Mouse (Mus musculus) CH12.LX (cell line): ENCODE measurements around the gene Sytl1. TPM values are rescaled to one million over a fixed set of nuclear protein-coding genes. Genes with fewer than 3 reads are reported as not detected.

Source experiments
- DNase-seq: peaks from one replicate; pipeline ENCODE4 v3.0.0-alpha.2; 2013; ENCODE audit errors: extremely low read depth
- H3K27ac ChIP-seq: 2 replicates; pipeline ENCODE4 v1.5.1; 2012; ENCODE audit warnings: low read depth, mild to moderate bottlenecking, control low read depth, moderate library complexity; ENCODE audit not compliant: insufficient read depth
- H3K27me3 ChIP-seq: replicated peaks from 2 replicates; pipeline ENCODE3; 2012; ENCODE audit warnings: inconsistent platforms
- H3K36me3 ChIP-seq, 2 experiments: replicated peaks in 1 of 2; 2 replicates each; pipeline versions ENCODE3 to v1.6.1; 2012; ENCODE audit warnings: inconsistent platforms in 1 of 2, low read length in 1 of 2, mild to moderate bottlenecking in 1 of 2, mixed read lengths in 1 of 2, moderate library complexity in 1 of 2; ENCODE audit not compliant: control insufficient read depth in 1 of 2, insufficient read depth in 1 of 2
- H3K4me1 ChIP-seq, 2 experiments: 2 replicates each; pipeline ENCODE4 v1.6.1; 2012; ENCODE audit warnings: inconsistent platforms in 1 of 2, moderate library complexity in 1 of 2; ENCODE audit not compliant: insufficient read depth in 2 of 2, control insufficient read depth in 1 of 2
- H3K4me2 ChIP-seq: 2 replicates; pipeline ENCODE4 v1.6.1; 2012; ENCODE audit warnings: low read depth, mild to moderate bottlenecking, control low read depth; ENCODE audit not compliant: poor library complexity, insufficient read depth, severe bottlenecking
- H3K4me3 ChIP-seq, 3 experiments: fragments of 150-350 bp in 1 of 3; sonication (generic) in 1 of 3; replicated peaks in 1 of 3; 2 replicates each; pipeline versions ENCODE3 to v1.5.1; 2011 to 2012; ENCODE audit warnings: low read depth in 2 of 3, low read length in 2 of 3, mild to moderate bottlenecking in 2 of 3, moderate library complexity in 2 of 3, control low read depth in 1 of 3, improper control_type of control experiment in 1 of 3, inconsistent platforms in 1 of 3, mixed read lengths in 1 of 3; ENCODE audit not compliant: poor library complexity in 1 of 3
- H3K79me2 ChIP-seq: replicated peaks from 2 replicates; pipeline ENCODE4 v1.6.1; 2012; ENCODE audit warnings: mild to moderate bottlenecking, moderate library complexity; ENCODE audit not compliant: control insufficient read depth, poor library complexity, insufficient read depth, severe bottlenecking; ENCODE audit errors: extremely low read depth
- H3K9ac ChIP-seq: 2 replicates; pipeline ENCODE4 v1.6.1; 2012; ENCODE audit warnings: low read depth, mild to moderate bottlenecking, control low read depth, moderate library complexity; ENCODE audit not compliant: insufficient read depth
- H3K9me3 ChIP-seq: replicated peaks from 2 replicates; pipeline ENCODE3; 2012; ENCODE audit warnings: low read length, inconsistent platforms, mixed read lengths
- BHLHE40 ChIP-seq: IDR thresholded peaks from 2 replicates; pipeline ENCODE4 v1.6.1; 2011; ENCODE audit warnings: mild to moderate bottlenecking, low read depth, low read length, improper control_type of control experiment
- CHD1 ChIP-seq: IDR thresholded peaks from 2 replicates; pipeline ENCODE4 v1.6.1; 2012; ENCODE audit warnings: low read depth, low read length, improper control_type of control experiment, inconsistent platforms
- CHD2 ChIP-seq: IDR thresholded peaks from 2 replicates; pipeline ENCODE4 v1.6.1; 2011; ENCODE audit warnings: low read length, improper control_type of control experiment
- ELF1 ChIP-seq: IDR thresholded peaks from 2 replicates; pipeline ENCODE4 v1.6.1; 2014; ENCODE audit warnings: low read depth, mild to moderate bottlenecking, inconsistent platforms, low read length, improper control_type of control experiment
- HCFC1 ChIP-seq: IDR thresholded peaks from 2 replicates; pipeline ENCODE4 v1.6.1; 2012; ENCODE audit warnings: low read depth, mild to moderate bottlenecking, inconsistent platforms, low read length, improper control_type of control experiment
- JUN ChIP-seq: IDR thresholded peaks from 2 replicates; pipeline ENCODE4 v1.6.1; 2011; ENCODE audit warnings: low read depth, mild to moderate bottlenecking, low read length, improper control_type of control experiment, moderate library complexity; ENCODE audit not compliant: insufficient read depth
- JUND ChIP-seq: conservative IDR thresholded peaks from 2 replicates; pipeline ENCODE4 v1.6.1; 2011; ENCODE audit warnings: low read depth, low read length, improper control_type of control experiment
- MAX ChIP-seq: IDR thresholded peaks from 2 replicates; pipeline ENCODE4 v1.6.1; 2011; ENCODE audit warnings: low read length, improper control_type of control experiment
- MAZ ChIP-seq: IDR thresholded peaks from 2 replicates; pipeline ENCODE4 v1.6.1; 2012; ENCODE audit warnings: low read depth, mild to moderate bottlenecking, inconsistent platforms, low read length, improper control_type of control experiment, moderate library complexity
- MEF2A ChIP-seq: IDR thresholded peaks from 2 replicates; pipeline ENCODE4 v1.6.1; 2014; ENCODE audit warnings: low read depth, mild to moderate bottlenecking, inconsistent platforms, low read length, improper control_type of control experiment, borderline replicate concordance
- MYC ChIP-seq: IDR thresholded peaks from 2 replicates; pipeline ENCODE4 v1.6.1; 2011; ENCODE audit warnings: low read depth, mild to moderate bottlenecking, improper control_type of control experiment, low read length
- NRF1 ChIP-seq: IDR thresholded peaks from 2 replicates; pipeline ENCODE4 v1.6.1; 2014; ENCODE audit warnings: low read depth, mild to moderate bottlenecking, inconsistent platforms, low read length, improper control_type of control experiment, moderate library complexity
- PAX5 ChIP-seq: IDR thresholded peaks from 2 replicates; pipeline ENCODE4 v1.6.1; 2012; ENCODE audit warnings: low read length, inconsistent platforms, mixed read lengths
- POLR2AphosphoS2 ChIP-seq: IDR thresholded peaks from 2 replicates; pipeline ENCODE4 v1.6.1; 2011; ENCODE audit warnings: low read depth, low read length, improper control_type of control experiment
- RAD21 ChIP-seq: IDR thresholded peaks from 2 replicates; pipeline ENCODE4 v1.6.1; 2011; ENCODE audit warnings: low read depth, mild to moderate bottlenecking, low read length, improper control_type of control experiment, moderate library complexity
- SIN3A ChIP-seq: IDR thresholded peaks from 2 replicates; pipeline ENCODE4 v1.6.1; 2012; ENCODE audit warnings: low read length, improper control_type of control experiment, inconsistent platforms
- SMC3 ChIP-seq: IDR thresholded peaks from 2 replicates; pipeline ENCODE4 v1.6.1; 2011; ENCODE audit warnings: low read depth, low read length, improper control_type of control experiment
- TBP ChIP-seq: conservative IDR thresholded peaks from 2 replicates; pipeline ENCODE4 v1.6.1; 2011; ENCODE audit warnings: low read depth, low read length, improper control_type of control experiment
- UBTF ChIP-seq: IDR thresholded peaks from 2 replicates; pipeline ENCODE4 v1.6.1; 2012; ENCODE audit warnings: low read depth, mild to moderate bottlenecking, inconsistent platforms, low read length, improper control_type of control experiment, moderate library complexity
- USF1 ChIP-seq: IDR thresholded peaks from 2 replicates; pipeline ENCODE4 v1.6.1; 2014; ENCODE audit warnings: low read depth, mild to moderate bottlenecking, inconsistent platforms, low read length, improper control_type of control experiment
- ZNF384 ChIP-seq: IDR thresholded peaks from 2 replicates; pipeline ENCODE4 v1.6.1; 2012; ENCODE audit warnings: low read depth, low read length, improper control_type of control experiment, inconsistent platforms
- dilution Hi-C: fragments of 300-500 bp; cut with MboI; formaldehyde crosslinking; loops from 2 replicates; pipeline ENCODE4 v1.14.3; 2020; ENCODE audit warnings: low sequenced_read_pairs; ENCODE audit not compliant: extremely low pct_unique_long_range_greater_than_20kb, extremely low pct_ligation_motif_present
- in situ Hi-C: fragments of 300-500 bp; cut with MboI; formaldehyde crosslinking; loops from 3 replicates; pipeline ENCODE4 v1.14.3; 2019; ENCODE audit warnings: low sequenced_read_pairs, low pct_ligation_motif_present, low pct_unique_long_range_greater_than_20kb, mixed read lengths
- polyA plus RNA-seq: library from polyadenylated mRNA; unstranded; fragments of >175 nt; gene quantifications from 2 replicates; pipeline ENCODE4 v1.2.1, GENCODE M21; 2012; ENCODE audit warnings: low read depth; ENCODE audit not compliant: insufficient read length
- total RNA-seq, 2 experiments: library from RNA; depleted of rRNA; stranded (reverse); fragments of 300-350 nt in 1 of 2; fragments of >200 nt in 1 of 2; gene quantifications; 2 replicates each; pipeline ENCODE4 v1.2.3; 2012 to 2014

Sytl1 gene
- total and polyA plus RNA-seq, 3 experiments: 8.2 to 20.0 (median 12.1) TPM

GRCm38 (mm10) chr4:133226073-133226472 is 36.8 kb downstream of the Sytl1 start:
- peaks cover 2% of the 10 kb centered on the region for H3K9me3 ChIP-seq
- dilution Hi-C loops: no loop called here
- H3K9ac ChIP-seq: no peak overlapping the region
- no peak for DNase-seq
- H3K27me3 ChIP-seq: peaks cover 49% of the 10 kb centered on the region
- no peaks in the 10 kb centered on the region for H3K79me2 ChIP-seq
- H3K4me2 ChIP-seq: no peak overlapping the region
- H3K4me3 ChIP-seq: no peak overlapping the region
- in situ Hi-C loops: no loop called here
- no peak overlapping the region for H3K27ac ChIP-seq
- no peaks in the 10 kb centered on the region for H3K36me3 ChIP-seq
- TF ChIP-seq TBP: no peak
- no peak for TF ChIP-seq SIN3A
- TF ChIP-seq MEF2A: no peak
- no peak for TF ChIP-seq POLR2AphosphoS2
- TF ChIP-seq JUND: no peak
- TF ChIP-seq CHD2: no peak
- TF ChIP-seq SMC3: no peak
- no peak for TF ChIP-seq MAZ
- no peak for TF ChIP-seq JUN
- TF ChIP-seq USF1: no peak
- TF ChIP-seq HCFC1: no peak
- TF ChIP-seq MAX: no peak
- no peak for TF ChIP-seq NRF1
- H3K4me1 ChIP-seq: peaks cover 3% of the 10 kb centered on the region in 2 experiments; a peak in 2 of 4 replicates

- Histone ChIP-seq H3K27me3 (peaks cover 63% of the 10 kb centered on the region), H3K9me3 (peaks cover 2% of the 10 kb centered on the region), H3K27ac (no peak overlapping the region), H3K4me3 (no peak overlapping the region), H3K4me1 (peaks cover 3% of the 10 kb centered on the region in 2 experiments; a peak in 2 of 4 replicates), H3K36me3 (no peaks in the 10 kb centered on the region), H3K9ac (no peak overlapping the region), H3K79me2 (no peaks in the 10 kb centered on the region)
- DNase-seq: no peak
- in situ Hi-C loops: no loop called here
- dilution Hi-C loops: no loop called here
- TF ChIP-seq JUN (no peak), MYC (no peak), ZNF384 (no peak), BHLHE40 (no peak), USF1 (no peak), SIN3A (no peak), UBTF (no peak), HCFC1 (no peak), CHD1 (no peak), MEF2A (no peak), RAD21 (no peak), PAX5 (no peak), ELF1 (no peak)
- TF ChIP-seq, all 38 proteins: peak for 0
- no peak overlapping the region for H3K4me2 ChIP-seq
Observed at GRCm38 (mm10) chr4:133223875-133224274, 39.0 kb downstream of the Sytl1 start.
